Mouse (Mus musculus) G1E (cell line): ENCODE data around the gene Lrrc31.

Experiments
- CTCF ChIP-seq: IDR thresholded peaks from 2 replicates; pipeline ENCODE4 v1.5.1; 2012; ENCODE audit warnings: low read depth, low read length, inconsistent platforms, mixed read lengths
- GATA1 ChIP-seq: IDR thresholded peaks from 2 replicates; pipeline ENCODE4 v1.6.1; 2012; ENCODE audit warnings: borderline replicate concordance, low read length, inconsistent platforms, mixed read lengths
- GATA2 ChIP-seq: IDR thresholded peaks from 2 replicates; pipeline ENCODE4 v1.6.1; 2012; ENCODE audit warnings: low read depth, low read length, inconsistent platforms, borderline replicate concordance
- POLR2AphosphoS5 ChIP-seq: IDR thresholded peaks from 2 replicates; pipeline ENCODE4 v1.6.1; 2012; ENCODE audit warnings: low read depth, low read length, inconsistent platforms; ENCODE audit not compliant: insufficient replicate concordance

GRCm38 (mm10) chr3:30648466-30648865, 51.2 kb downstream of the Lrrc31 start:
- TF ChIP-seq CTCF, result no peak
- TF ChIP-seq GATA2, result no peak
- TF ChIP-seq GATA1, result no peak
- TF ChIP-seq POLR2AphosphoS5, result no peak
